Mouse (Mus musculus) cerebellum, adult 2 months (tissue): ENCODE data around the gene Tspo2.

Experiments
- CTCF ChIP-seq: fragments of 200-500 bp; IDR thresholded peaks from 2 replicates; pipeline ENCODE4 v1.5.1; 2011; ENCODE audit warnings: low read depth, mild to moderate bottlenecking, control low read depth, low read length, moderate library complexity, borderline replicate concordance; ENCODE audit not compliant: insufficient read depth
- POLR2A ChIP-seq: fragments of 200-500 bp; IDR thresholded peaks from 2 replicates; pipeline ENCODE4 v1.6.1; 2011; ENCODE audit warnings: low read length, control low read depth, borderline replicate concordance; ENCODE audit not compliant: insufficient read depth

DNA sequence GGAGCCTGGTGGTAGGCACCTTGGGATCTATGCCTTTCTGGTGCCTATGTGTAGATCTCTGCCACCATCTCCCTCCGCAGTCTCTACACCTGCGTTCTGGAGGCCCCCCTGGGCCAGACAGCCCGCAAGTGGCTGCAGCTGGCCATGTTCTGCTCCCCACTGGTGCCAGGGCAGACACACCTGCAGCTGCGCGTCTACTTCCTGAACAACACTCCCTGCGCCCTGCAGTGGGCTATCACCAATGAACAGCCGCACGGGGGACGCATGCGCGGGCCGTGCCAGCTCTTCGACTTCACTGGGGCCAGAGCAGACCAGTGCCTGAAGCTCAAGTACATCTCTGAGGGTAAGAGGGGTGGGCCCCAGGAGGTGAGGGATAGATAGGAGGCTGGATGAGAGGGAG, 10.8 kb upstream of the Tspo2 start:
- no peak for TF ChIP-seq CTCF
- no peak for TF ChIP-seq POLR2A
